Mouse (Mus musculus): ENCODE measurements around the gene Sema6c. TPM values are rescaled to one million over a fixed set of nuclear protein-coding genes. Genes with fewer than 3 reads are reported as not detected.
"Not testable (repeated sequence)": the region's sequence is repeated elsewhere in the genome, so short reads cannot be mapped to it uniquely, and the experiment has no call there.

Sema6c gene
- polyA plus RNA-seq (2016; fragmentation: Nextera tagmentation; extraction: Ambion mirVana) = 45.1 and 56.8 TPM in 2 replicates

GRCm38 (mm10) chr3:95159987-95160963, at the start of gene Sema6c:
TSS of gene Sema6c (plus strand) at chr3:95160457.
- Histone ChIP-seq H3K4me1 (peaks cover 40% of the 10 kb centered on the region), H3K36me3 (peaks cover 12% of the 10 kb centered on the region), H3K4me3 (peak within 1 kb of the TSS; percentile 82), H3K9ac (replicated peaks) (peak within 1 kb of the TSS; percentile 89), H3K4me2 (replicated peaks) (peak within 1 kb of the TSS; percentile 77), H3K27me3 (peaks cover 11% of the 10 kb centered on the region), H3K9me3 (no peaks in the 10 kb centered on the region), H3K27ac (replicated peaks) (peak within 1 kb of the TSS; percentile 86)
- peak; percentile 97 for ATAC-seq (ENCODE audit: low FRiP score, low read depth)
- WGBS = under 1% methylated on average over 66 of the region's 66 CpGs

- no peaks in the 10 kb centered on the region for H3K9me3 ChIP-seq
- ATAC-seq (ENCODE audit: low FRiP score, low read depth) = peak; percentile 75
- peak within 1 kb of the TSS; percentile 83 for H3K4me3 ChIP-seq
- peak within 1 kb of the TSS; percentile 48 for H3K4me2 ChIP-seq (replicated peaks)
- no peaks in the 10 kb centered on the region for H3K27me3 ChIP-seq
- peaks cover 11% of the 10 kb centered on the region for H3K4me1 ChIP-seq
- under 1% methylated on average over 53 of the region's 54 CpGs for WGBS
- peak within 1 kb of the TSS; percentile 89 for H3K9ac ChIP-seq (replicated peaks)
- peaks cover 14% of the 10 kb centered on the region for H3K36me3 ChIP-seq
- H3K27ac ChIP-seq (replicated peaks) = peak within 1 kb of the TSS; percentile 97
These were observed 49.1 kb upstream of the Sema6c start, which contains the start of gene Vps72 for GRCm38 (mm10) chr3:95110911-95111726. TSS of gene Vps72 (plus strand) at chr3:95111022.

- Histone ChIP-seq H3K9ac (replicated peaks) (peak overlapping the region; percentile 37; the same call in 1 of the 2 replicates), H3K27ac (replicated peaks) (no peak overlapping the region), H3K36me3 (peaks cover 26% of the 10 kb centered on the region), H3K27me3 (no peaks in the 10 kb centered on the region), H3K4me3 (no peak overlapping the region), H3K4me1 (peaks cover 11% of the 10 kb centered on the region), H3K4me2 (replicated peaks) (peak overlapping the region; percentile 48), H3K9me3 (no peaks in the 10 kb centered on the region)
- WGBS = 92% methylated on average over 1 of the region's 1 CpGs
- no peak for ATAC-seq (ENCODE audit: low FRiP score, low read depth)
These were observed 47.5 kb upstream of the Sema6c start for GRCm38 (mm10) chr3:95112760-95113159.

GRCm38 (mm10) chr3:95117751-95118150, 42.5 kb upstream of the Sema6c start:
- no peak overlapping the region for H3K4me3 ChIP-seq
- no peak overlapping the region for H3K4me2 ChIP-seq (replicated peaks)
- 0 out of 2 replicates have a peak overlapping the region, but pooled peaks have one; percentile 24 for H3K9ac ChIP-seq (replicated peaks)
- no peak for ATAC-seq (ENCODE audit: low FRiP score, low read depth)
- no peaks in the 10 kb centered on the region for H3K27me3 ChIP-seq
- H3K36me3 ChIP-seq = peaks cover 74% of the 10 kb centered on the region
- no peak overlapping the region for H3K27ac ChIP-seq (replicated peaks)
- 93% methylated on average over 2 of the region's 2 CpGs for WGBS
- H3K9me3 ChIP-seq = no peaks in the 10 kb centered on the region
- peaks cover 2% of the 10 kb centered on the region for H3K4me1 ChIP-seq

GRCm38 (mm10) chr3:95121580-95121979, 38.7 kb upstream of the Sema6c start:
- no peak overlapping the region for H3K27ac ChIP-seq (replicated peaks)
- ATAC-seq (ENCODE audit: low FRiP score, low read depth) = no peak
- WGBS = 83% methylated on average over 6 of the region's 6 CpGs
- no peak overlapping the region for H3K9ac ChIP-seq (replicated peaks)
- H3K4me2 ChIP-seq (replicated peaks) = no peak overlapping the region
- no peaks in the 10 kb centered on the region for H3K27me3 ChIP-seq
- H3K36me3 ChIP-seq = peaks cover 66% of the 10 kb centered on the region
- peaks cover 6% of the 10 kb centered on the region; the same call in 1 of the 2 replicates for H3K4me1 ChIP-seq
- H3K4me3 ChIP-seq = no peak overlapping the region
- H3K9me3 ChIP-seq = no peaks in the 10 kb centered on the region

GRCm38 (mm10) chr3:95124246-95124645, 36.0 kb upstream of the Sema6c start, which contains the start of gene Tmod4:
TSS of gene Tmod4 (plus strand) at chr3:95124476.
- Histone ChIP-seq H3K4me1 (peaks cover 6% of the 10 kb centered on the region; the same call in 1 of the 2 replicates), H3K9ac (replicated peaks) (no peak within 1 kb of the TSS), H3K4me2 (replicated peaks) (no peak within 1 kb of the TSS), H3K36me3 (peaks cover 49% of the 10 kb centered on the region), H3K4me3 (no peak within 1 kb of the TSS), H3K27ac (replicated peaks) (no peak within 1 kb of the TSS), H3K27me3 (no peaks in the 10 kb centered on the region), H3K9me3 (no peaks in the 10 kb centered on the region)
- no peak for ATAC-seq (ENCODE audit: low FRiP score, low read depth)
- WGBS = 68% methylated on average over 6 of the region's 6 CpGs

- Histone ChIP-seq H3K9me3 (no peaks in the 10 kb centered on the region), H3K27me3 (no peaks in the 10 kb centered on the region), H3K4me1 (peaks cover 6% of the 10 kb centered on the region; the same call in 1 of the 2 replicates), H3K4me2 (replicated peaks) (no peak overlapping the region), H3K4me3 (no peak overlapping the region), H3K36me3 (peaks cover 49% of the 10 kb centered on the region), H3K9ac (replicated peaks) (no peak overlapping the region), H3K27ac (replicated peaks) (no peak overlapping the region)
- 56% methylated on average over 5 of the region's 5 CpGs for WGBS
- no peak for ATAC-seq (ENCODE audit: low FRiP score, low read depth)
These were observed 35.3 kb upstream of the Sema6c start for GRCm38 (mm10) chr3:95124972-95125371.

GRCm38 (mm10) chr3:95129226-95129651, 31.0 kb upstream of the Sema6c start:
- Histone ChIP-seq H3K9ac (replicated peaks) (no peak overlapping the region), H3K4me2 (replicated peaks) (no peak overlapping the region), H3K4me3 (no peak overlapping the region), H3K4me1 (peaks cover 12% of the 10 kb centered on the region), H3K36me3 (peaks cover 23% of the 10 kb centered on the region), H3K9me3 (no peaks in the 10 kb centered on the region), H3K27ac (replicated peaks) (no peak overlapping the region), H3K27me3 (no peaks in the 10 kb centered on the region)
- no peak for ATAC-seq (ENCODE audit: low FRiP score, low read depth)
- WGBS = 50% methylated on average over 6 of the region's 6 CpGs

- Histone ChIP-seq H3K4me2 (replicated peaks) (no peak overlapping the region), H3K4me1 (peaks cover 10% of the 10 kb centered on the region), H3K9ac (replicated peaks) (no peak overlapping the region), H3K27ac (replicated peaks) (no peak overlapping the region), H3K4me3 (no peak overlapping the region), H3K36me3 (peaks cover 23% of the 10 kb centered on the region), H3K27me3 (no peaks in the 10 kb centered on the region), H3K9me3 (no peaks in the 10 kb centered on the region)
- 95% methylated on average over 5 of the region's 5 CpGs for WGBS
- ATAC-seq (ENCODE audit: low FRiP score, low read depth) = no peak
These were observed 30.2 kb upstream of the Sema6c start for GRCm38 (mm10) chr3:95130081-95130480.

GRCm38 (mm10) chr3:95132389-95132788, 27.9 kb upstream of the Sema6c start:
- H3K36me3 ChIP-seq = peaks cover 23% of the 10 kb centered on the region
- WGBS = 86% methylated on average over 2 of the region's 2 CpGs
- H3K27me3 ChIP-seq; H3K9me3 ChIP-seq; H3K9ac ChIP-seq (replicated peaks); ATAC-seq (ENCODE audit: low FRiP score, low read depth); H3K4me2 ChIP-seq (replicated peaks); H3K27ac ChIP-seq (replicated peaks): not testable (repeated sequence)
- H3K4me3 ChIP-seq = peak overlapping the region; percentile 68; the same call in 1 of the 2 replicates
- H3K4me1 ChIP-seq = peaks cover 16% of the 10 kb centered on the region

GRCm38 (mm10) chr3:95133176-95133575, 27.1 kb upstream of the Sema6c start:
- Histone ChIP-seq H3K27ac (replicated peaks) (0 out of 2 replicates have a peak overlapping the region, but pooled peaks have one; percentile 63), H3K9ac (replicated peaks) (peak overlapping the region; percentile 75), H3K4me1 (peaks cover 16% of the 10 kb centered on the region), H3K9me3 (no peaks in the 10 kb centered on the region), H3K4me3 (peak overlapping the region; percentile 68), H3K27me3 (no peaks in the 10 kb centered on the region), H3K36me3 (peaks cover 23% of the 10 kb centered on the region), H3K4me2 (replicated peaks) (peak overlapping the region; percentile 81)
- ATAC-seq (ENCODE audit: low FRiP score, low read depth) = peak; percentile 3
- WGBS = 61% methylated on average over 11 of the region's 11 CpGs

Measured in midbrain, embryonic 12.5 days (tissue).